Mouse (Mus musculus) v-Abl transformed pro-B cells (cell line): ENCODE measurements at regions not wholly inside any gene's neighbourhood (a gene's known extent, or its start where the extent isn't known, plus 50 kb on each side); places are given as distances from the start of the nearest gene placed in this dataset.

Experiments used
- in situ Hi-C, 2 experiments: fragments of 400-800 bp; cut with MboI; formaldehyde crosslinking; loops; one replicate each; pipeline ENCODE4 v1.15.1; 2025; ENCODE audit not compliant: unreplicated experiment in 2 of 2

DNA sequence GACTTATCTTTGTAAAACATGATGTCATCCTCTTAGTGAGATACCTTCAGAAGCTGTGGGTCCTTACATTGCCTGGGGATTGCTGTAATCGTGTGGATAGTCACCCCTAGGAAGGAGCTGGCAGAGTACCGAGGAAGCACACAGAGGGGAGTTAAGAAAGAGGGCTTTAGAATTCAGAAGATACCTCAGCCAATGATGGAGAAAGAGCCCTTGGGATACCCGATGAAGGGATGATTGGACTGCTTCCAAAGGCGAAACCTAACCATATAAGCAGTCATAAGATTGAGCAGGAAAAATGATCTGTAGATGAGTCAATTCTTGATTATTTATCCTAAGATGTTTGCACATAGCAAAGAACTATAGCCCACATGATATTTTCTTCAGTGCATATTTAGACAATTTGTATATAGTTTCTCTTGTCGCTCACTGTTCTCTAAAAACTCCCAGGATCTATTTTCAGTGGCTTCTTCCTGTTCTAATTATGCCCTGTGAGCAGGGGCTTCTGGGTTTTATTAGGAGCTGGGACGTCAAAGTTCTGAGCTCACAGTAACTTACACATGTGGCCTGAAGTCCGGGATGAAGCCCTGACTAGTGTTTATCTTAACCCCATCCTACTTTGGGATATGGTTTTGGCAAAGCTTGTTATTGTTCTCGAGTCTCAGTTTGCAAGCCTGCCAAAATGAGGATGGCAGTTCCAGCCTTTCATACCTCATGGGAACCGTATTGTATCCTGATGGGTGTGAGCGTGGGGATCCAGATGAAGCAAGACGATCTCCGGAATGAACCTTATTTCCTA, 134.9 kb upstream of the Ccnd2 start:
- in situ Hi-C loops = no loop called here

DNA sequence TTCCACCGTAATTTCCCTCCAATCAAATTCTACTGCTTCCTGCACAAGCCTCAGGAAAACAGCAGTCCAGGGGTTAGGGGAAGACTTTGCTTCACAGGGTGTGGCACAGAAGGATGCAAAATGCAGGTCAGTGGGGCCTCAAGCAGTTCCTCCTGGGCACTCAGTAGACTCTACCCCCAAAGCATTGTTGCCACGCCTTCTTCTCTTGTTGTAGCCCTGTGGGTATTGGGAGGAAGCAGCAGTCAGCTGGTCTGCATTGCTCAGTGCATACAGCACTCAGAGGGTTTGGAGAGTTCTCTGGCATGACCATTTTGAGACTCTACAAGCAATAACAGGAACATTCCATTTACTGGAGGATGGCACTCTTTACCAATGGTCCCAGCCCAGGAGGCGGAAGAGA, 137.0 kb upstream of the Ccnd2 start:
- in situ Hi-C loops = no loop called here

DNA sequence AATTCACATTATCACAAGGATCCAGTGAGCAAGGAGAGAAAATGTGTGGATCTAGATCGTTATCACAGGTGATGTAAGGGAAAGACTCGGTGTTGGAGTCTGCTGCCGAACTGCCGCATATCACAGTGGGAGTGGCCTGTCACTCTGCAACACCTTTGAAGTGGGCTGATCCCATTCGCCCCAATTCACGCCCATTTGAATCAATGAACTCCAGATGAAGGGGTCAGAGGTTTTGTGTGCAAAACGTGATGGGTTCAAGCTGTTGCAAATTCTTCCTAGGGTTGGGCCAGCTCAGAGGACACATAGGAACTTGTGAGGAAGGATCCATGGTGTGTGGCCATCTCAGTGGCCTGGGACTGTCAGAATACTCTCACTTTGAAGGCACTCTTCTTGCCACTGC, 139.9 kb upstream of the Ccnd2 start:
- in situ Hi-C loops = no loop called here

DNA sequence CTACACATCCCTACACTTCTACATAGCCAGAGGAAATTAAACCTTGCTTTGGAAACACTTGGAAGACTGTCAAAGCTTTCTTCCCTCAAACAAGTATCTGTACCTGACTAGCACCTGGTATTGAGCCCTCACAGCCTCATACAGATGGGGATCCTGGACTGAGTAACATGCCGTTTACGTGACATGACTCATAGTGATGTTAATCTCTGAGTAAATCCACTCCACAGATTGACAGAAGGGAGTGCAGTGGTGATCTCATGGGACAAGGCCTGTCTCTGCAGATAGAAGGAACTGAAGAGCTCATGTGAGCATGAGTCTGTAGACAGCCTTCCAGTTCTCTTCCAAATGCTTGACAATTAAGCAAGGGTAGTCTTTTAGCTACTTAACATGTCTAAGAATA, 141.8 kb upstream of the Ccnd2 start:
- in situ Hi-C loops = no loop called here

DNA sequence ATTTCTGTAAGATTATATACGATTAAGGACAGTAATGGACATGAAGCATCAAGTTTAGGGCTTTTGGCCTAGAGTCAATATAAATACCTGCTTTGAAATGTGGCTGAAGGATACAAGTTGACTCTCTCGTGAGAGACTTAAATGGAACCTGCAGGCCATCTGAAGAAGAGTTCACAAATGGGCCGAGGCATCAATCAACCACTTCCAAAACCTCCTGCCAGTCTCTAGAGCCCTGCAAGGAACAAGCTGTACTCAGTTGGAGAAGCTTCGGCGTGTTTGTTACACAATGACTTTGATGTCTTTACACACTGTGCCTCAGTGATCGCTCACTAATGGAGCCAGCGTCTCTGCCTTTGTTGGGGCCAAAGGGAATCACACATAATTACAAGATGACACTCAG, 146.1 kb upstream of the Ccnd2 start:
- in situ Hi-C loops = no loop called here

DNA sequence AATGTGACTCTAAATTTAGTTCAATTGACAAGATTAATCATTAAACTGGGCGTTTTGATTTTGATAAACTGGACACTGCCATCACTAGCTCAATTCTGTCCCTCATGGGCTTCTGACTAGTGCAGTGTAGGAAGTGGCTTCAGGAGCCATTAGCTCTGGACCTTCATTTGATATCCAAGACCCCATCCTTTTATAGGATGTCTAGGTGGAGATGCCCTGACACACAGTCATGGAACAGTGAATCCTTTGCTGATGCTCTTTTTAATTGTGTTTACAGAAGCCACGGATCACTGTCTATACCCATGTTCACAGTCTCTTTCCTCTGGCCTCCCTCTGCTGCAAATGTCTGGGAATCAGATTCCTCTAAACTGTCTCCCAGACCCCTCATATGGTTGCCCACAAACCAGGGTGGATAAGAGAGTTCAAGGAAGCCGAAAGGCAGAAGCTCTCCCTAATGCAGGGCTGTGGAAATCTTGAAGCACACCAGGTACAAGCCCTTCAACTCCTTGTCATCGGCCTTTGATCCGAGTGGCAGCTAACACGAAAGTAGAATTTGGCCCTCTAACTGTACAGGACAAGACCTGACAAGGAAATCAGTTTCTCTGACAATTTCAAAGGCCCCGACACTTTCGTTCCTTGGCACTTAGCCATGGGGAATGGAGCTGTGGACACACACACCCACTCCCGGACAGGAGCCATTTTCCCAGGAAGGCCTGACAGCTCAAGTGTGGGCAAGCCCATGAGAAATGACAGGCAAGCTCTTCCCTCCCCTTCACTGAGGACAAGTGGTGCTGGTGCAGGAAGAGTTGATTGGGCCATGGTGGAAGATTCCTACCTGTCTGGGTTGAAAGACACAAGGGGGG, 135.2 kb upstream of the Parp11 start:
- in situ Hi-C loops = no loop called here

DNA sequence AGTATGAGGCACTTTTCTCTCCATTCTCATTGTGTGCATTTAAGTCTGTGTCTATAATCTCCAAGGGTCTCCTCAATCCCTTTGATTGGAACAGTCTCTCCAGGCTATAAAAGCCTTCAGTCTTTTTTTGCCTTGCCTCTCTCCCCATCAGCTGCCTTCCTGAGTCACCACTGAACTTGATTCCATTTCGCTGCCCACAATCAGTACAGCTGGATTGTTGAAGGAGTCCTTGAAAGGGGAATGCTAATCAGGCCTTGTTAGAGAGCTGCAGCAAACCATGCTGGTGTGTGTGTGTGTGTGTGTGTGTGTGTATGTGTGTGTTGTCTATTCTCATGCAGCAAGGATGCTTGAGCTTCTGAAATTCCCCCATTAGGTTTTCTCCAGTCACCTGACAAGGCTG, 129.3 kb upstream of the Parp11 start:
- in situ Hi-C loops = no loop called here

DNA sequence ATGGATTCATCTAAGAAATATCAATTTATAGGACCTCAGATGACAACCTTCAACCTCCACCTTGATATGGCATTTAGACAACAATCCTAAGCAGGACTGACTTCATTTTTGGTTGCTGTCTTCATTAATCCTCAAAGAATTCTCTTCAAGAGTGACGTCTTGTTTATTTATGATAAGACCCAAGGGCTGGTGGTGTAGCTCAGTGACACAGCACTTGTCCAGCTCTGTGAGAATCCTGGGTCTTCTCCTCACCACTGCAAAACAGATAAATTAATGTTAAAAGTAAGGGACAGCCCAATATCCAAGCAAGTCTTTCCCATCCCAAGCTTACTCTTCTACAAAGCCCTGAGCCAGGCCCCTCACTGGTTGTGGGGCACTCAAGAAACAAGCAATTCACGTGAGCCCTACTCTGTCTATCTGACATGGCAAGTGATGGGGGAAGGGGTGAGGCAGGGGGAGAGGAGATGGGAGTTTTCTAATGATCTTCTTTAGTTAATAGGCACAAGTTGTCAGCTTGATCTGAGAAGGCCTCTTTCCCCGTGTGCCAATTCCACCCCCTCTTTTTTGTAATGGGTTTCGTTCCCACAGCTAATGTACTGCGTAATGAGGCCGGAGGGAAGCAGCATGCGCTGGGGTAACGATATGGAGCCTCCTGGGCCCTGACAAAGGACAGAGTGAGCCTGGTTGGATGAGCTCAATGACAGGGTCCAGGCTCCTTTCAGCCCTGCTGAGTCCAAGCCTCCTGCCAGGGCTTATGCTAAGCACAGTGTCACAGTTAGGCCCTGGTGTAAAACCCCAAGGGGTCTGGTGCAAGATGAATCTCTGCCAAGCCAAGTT, 127.7 kb upstream of the Parp11 start:
- in situ Hi-C loops = no loop called here

DNA sequence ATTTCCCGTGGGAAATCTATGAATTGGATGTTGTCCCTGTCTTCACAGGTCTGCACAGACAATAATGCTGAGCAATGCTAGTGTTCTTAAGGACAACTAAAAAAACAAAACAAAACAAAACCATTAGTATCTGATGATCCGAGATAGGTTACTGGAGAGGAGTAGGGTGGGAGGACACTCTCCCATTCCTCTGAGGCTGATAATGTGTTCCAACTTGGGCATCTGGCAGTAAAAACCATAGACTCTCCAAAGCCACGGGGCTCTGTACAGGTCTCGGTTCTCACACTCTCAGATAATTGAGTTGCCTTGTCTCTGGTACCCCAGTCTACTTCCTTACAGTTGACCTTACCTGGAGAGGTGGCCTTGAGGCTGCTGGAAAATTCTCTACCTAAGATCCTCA, 126.0 kb upstream of the Parp11 start:
- in situ Hi-C loops = no loop called here

DNA sequence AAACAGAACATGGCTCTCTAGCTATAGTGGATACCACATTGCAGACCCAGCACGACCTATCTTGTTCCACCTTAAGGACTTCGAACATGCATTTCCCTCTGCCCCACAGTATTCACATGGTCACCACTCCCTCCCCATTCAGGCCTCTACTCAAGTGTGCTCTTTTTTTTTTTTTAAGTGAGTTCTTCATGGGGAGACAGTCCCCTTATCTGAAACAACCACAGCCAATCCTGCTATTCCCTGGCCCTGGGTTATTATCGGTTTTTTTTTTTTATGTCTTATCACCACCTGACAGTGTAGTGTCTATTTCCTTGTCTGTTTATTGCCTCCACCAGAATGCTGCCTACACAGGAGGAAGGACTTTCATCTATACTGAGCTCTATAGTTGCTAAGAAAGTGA, 125.6 kb upstream of the Parp11 start:
- in situ Hi-C loops = no loop called here

DNA sequence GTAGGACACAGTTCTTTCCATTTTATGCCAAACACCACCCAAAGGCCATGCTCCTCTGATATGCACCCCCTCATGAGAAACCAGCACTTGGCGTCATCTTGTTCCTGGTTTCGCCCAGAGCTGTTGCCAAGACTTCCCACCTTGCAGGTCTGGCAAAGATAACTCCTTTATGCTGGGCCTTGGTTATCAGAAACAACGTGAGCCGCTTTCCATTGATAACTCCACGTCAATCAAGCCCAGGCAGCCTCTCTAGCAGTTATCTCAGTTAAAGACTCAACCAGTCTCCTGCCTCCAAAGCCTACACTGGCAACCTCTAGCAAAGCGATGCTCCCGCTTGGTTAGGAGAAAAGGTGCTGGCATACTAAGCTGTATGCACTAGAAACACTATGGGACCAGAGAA, 124.2 kb upstream of the Parp11 start:
- in situ Hi-C loops = no loop called here

DNA sequence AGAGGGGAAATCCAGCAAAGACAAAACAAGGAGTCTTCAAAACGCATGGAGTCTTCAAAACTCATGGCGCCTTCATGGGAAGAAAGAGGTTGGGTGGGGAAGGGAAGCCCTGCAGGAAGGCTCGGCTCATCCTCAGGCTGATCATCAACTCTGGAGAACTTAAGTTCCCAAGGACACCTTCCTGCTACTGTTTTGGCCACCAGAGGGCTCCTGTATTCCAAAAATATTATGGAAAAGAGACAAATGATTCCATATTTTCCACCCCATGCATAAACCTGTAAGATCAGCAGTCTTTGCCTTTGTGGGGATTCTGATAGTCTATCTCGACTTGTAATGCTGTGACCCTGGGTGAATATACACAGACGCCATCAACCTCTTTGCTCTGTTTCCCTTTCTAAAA, 121.7 kb upstream of the Parp11 start:
- in situ Hi-C loops = no loop called here

DNA sequence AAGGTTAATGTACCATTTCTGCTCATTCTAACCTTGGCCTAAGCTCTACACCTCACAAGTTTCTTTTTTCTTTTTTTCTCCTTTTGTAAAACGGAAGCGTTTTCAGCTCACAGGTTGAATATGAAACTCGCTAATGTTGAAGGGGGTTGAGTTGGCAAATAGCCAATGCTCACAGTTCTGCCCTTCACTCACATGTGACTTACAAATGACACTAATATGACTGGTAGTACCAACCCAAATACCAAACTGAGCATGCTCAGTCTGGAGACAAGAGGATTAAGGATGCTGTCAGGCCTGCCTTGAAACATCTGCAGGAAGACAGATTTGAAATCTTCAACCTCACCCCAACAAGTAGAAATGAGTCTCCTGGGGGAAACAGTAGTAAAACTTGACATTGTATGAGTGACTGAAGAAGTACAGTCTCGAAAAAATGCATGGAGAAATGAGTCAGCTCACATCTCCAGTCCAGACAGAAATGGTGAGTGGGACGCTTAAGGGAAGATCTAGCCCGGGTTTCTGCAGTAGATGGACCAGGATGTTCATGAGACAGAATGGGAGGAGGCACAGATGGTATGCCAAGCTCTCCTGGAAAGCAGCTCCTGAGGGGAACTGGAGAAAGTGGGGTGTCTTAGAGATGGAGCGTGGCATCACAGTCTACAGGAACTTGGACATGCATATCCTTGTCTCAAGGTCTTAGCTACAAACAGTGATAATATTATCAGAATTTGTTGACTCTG, 120.9 kb upstream of the Parp11 start:
- in situ Hi-C loops = no loop called here

DNA sequence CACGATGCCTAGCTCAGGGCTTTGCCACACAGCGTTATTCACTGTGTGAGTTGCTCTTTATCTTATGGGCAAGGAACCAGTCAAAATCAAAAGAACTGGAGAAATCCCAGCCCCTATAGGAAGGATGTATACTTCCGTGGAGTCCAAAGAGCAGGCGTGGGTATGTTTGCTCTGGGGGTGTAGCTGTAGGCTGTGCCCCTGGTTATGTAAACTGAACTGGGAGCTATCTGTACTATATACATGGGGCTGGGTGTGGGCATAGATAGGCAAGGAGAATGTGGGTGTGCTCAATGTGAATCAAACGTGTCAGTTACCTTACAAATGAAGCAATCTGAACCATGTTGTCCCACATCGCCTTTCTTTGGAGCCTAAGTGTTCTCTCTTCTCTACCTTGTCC, 120.3 kb upstream of the Parp11 start:
- in situ Hi-C loops = no loop called here

DNA sequence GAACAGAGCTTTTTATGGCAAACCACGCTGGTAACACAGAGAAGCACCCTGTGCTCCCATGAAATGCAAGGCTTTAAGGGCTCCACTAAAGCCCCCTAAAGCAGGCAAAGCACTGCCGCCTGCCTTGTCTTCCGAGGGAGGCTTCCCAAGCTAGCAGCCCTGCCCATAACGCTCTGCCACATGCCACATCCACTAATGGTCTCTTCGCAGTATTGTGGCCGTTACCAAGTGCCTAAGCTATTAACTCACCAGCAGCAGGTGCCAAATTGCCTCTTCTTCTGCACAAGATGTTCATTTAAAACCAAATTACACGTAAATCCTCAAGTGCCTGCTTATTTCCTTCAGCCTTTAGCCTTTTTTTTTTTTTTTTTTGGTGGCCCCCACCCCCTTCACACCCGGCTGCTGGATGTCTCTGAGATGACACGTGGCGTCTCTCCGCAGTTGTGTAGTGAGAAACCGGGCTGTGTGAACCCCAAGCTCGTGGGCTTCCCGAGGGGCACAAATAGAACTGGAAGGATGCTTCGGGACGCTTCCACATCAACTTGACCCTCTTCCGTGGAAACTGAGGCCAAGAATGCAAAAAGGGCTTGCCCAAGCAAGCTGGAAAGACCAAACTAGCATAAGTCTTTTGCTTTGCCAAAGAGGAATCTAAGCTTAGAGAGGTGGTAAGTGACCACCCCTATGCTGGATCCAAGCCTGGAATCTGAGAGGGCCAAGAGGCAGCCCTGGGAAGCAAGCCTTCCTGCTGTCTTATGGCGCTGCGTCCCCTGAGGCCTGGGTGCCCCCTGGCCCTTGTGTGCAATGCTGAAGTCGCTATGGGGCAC, 117.2 kb upstream of the Parp11 start:
- in situ Hi-C loops = loop anchor here in 1 of 2 experiments (10.0 kb wide), 1 partner anchor 55 kb away; no protein-coding TSS in a partner anchor

DNA sequence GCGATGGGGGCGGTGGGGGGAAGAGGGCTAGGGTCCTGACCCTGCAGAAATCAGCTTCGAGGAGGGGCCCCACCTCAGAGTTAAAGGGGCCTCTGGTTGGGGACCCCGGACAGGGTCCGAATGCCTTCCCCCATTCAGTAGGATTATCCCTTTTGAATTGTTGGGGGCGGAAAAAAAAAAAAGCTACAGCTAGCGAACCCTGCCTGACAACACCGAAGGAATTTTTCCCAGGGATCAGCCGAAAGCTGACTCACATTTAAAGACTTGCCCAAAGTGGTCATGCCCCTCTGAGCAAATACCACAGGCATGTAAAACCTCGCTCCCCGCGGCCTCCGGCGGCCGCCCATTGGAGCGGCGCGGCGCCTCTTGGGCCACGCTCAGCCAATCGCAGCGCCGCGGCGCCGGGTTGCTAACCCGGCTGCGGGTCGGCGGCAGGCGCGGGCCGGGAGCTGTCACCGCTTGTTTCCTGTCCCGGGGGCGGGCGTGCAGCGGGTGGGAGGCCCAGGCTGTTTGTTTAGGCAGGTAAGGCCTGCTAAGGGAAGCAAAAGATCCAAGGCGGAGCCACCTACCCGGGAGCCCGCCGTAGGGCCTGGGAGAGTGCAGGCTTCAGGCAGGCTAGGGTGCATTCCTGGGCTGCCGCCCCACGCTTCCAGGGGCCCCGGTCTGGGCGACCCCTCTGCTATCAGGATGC, 116.5 kb upstream of the Parp11 start:
- in situ Hi-C loops = loop anchor here in 1 of 2 experiments (10.0 kb wide), 1 partner anchor 55 kb away; no protein-coding TSS in a partner anchor

DNA sequence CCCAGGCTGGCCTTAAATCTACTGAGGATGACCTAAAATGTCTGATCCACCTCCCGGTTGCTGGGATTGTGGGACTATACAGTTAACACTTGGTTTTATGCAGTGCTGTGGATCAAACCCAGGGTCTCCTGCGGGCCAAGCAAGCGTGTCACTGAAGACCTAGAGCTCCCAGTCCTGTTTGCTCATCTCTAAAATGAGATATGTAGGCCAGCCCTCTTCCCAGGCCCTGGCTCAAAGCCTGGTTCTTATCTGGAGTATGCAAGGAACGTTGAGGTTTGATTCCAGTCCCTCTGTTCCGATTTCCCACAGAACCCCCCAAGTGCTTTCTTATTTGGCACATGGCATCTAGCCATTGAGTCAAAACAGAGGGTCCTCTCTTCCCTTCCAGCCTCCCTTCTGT, 115.5 kb upstream of the Parp11 start:
- in situ Hi-C loops = loop anchor here in 1 of 2 experiments (10.0 kb wide), 1 partner anchor 56 kb away; no protein-coding TSS in a partner anchor

DNA sequence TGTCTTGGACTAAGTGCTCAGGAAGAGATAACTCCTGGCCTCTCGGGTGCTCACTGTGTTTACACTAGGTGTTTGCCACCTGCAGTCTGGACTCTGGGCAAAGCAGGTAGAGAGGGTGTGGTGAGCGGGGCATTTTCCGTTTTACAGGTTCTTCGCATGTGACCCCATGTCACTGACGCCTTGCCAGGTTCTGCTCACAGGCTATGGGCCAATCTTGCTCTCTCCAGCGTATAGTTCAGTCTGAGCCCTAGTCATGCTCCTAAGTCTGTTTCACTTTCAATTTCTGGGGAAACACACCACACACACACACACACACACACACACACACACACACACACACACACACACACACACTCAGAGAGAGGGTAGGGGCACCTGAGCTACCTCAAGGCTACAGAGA, 112.4 kb upstream of the Parp11 start:
- in situ Hi-C loops = loop anchor here in 1 of 2 experiments (10.0 kb wide), 1 partner anchor 59 kb away; no protein-coding TSS in a partner anchor

DNA sequence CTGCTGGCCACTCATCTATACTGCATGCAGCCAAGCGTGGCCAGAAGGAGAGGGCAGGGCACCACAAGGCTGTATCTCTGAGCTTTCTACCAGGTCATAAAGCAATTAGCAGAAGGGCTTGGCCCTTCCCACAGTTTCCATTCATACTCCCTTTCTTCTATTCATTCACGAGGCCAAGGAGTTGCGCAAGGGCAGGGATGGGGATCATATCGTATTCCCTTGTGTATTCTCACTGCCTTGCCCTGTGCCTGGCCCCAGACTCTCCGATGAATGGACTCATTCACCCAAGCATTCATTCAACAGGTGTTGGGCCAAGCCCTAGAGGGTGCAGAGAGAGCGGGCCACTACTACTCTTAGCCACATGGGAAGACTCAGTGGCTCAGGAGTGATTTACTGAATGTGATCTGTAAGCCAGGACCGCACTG, 111.2 kb upstream of the Parp11 start:
- in situ Hi-C loops = loop anchor here in 1 of 2 experiments (10.0 kb wide), 1 partner anchor 61 kb away; no protein-coding TSS in a partner anchor
